Mouse (Mus musculus) left cerebral cortex, postnatal 10 days (tissue): ENCODE measurements around the gene Tbx19. TPM values are rescaled to one million over a fixed set of nuclear protein-coding genes. Genes with fewer than 3 reads are reported as not detected.

ENCODE experiments used
- DNase-seq, 2 experiments: peaks; one replicate each; pipeline ENCODE4 v3.0.0; 2021 to 2022; ENCODE audit warnings: low spot score in 2 of 2, mixed read lengths in 1 of 2; ENCODE audit errors: extremely low spot score in 1 of 2
- intact Hi-C: fragments of 180-260 bp; cut with DNase I; formaldehyde crosslinking; loops from one replicate; pipeline ENCODE4 v1.15.1; 2025
- total RNA-seq, 2 experiments: library from RNA; stranded (reverse); gene quantifications; 2 replicates each; pipeline ENCODE4 v1.2.3; 2021

The Tbx19 gene
- not detected for total RNA-seq

- peak in 1 of 2 experiments; percentile 11 for DNase-seq
Observed at GRCm38 (mm10) chr1:165160723-165161405, at the start of gene Tbx19. Gene Tbx19, minus strand, starts transcription at chr1:165160773.

GRCm38 (mm10) chr1:165205591-165205990, 45.0 kb upstream of the Tbx19 start:
- no peak for DNase-seq
- intact Hi-C loops = no loop called here

More at GRCm38 (mm10) chr1:165160723-165161405, at the start of gene Tbx19:
- intact Hi-C loops = no loop called here

- DNase-seq = no peak
- intact Hi-C loops = no loop called here
Observed at GRCm38 (mm10) chr1:165203488-165204035, 43.0 kb upstream of the Tbx19 start.

GRCm38 (mm10) chr1:165201445-165202012, 41.0 kb upstream of the Tbx19 start:
- intact Hi-C loops = no loop called here
- no peak for DNase-seq

- intact Hi-C loops = no loop called here
Observed at GRCm38 (mm10) chr1:165200748-165201147, 40.2 kb upstream of the Tbx19 start.

GRCm38 (mm10) chr1:165199639-165200038, 39.1 kb upstream of the Tbx19 start:
- no peak for DNase-seq
- intact Hi-C loops = no loop called here

More at GRCm38 (mm10) chr1:165200748-165201147, 40.2 kb upstream of the Tbx19 start:
- DNase-seq = no peak

GRCm38 (mm10) chr1:165198951-165199350, 38.4 kb upstream of the Tbx19 start:
- intact Hi-C loops = no loop called here
- no peak for DNase-seq

- intact Hi-C loops = no loop called here
- DNase-seq = no peak
Observed at GRCm38 (mm10) chr1:165197875-165198274, 37.3 kb upstream of the Tbx19 start.

- DNase-seq = no peak
- intact Hi-C loops = no loop called here
Observed at GRCm38 (mm10) chr1:165195396-165195960, 34.9 kb upstream of the Tbx19 start.

GRCm38 (mm10) chr1:165194662-165195013, 34.1 kb upstream of the Tbx19 start:
- intact Hi-C loops = no loop called here
- no peak for DNase-seq

- intact Hi-C loops = no loop called here
- peak; percentile 53 to 92 for DNase-seq
Observed at GRCm38 (mm10) chr1:165193880-165194661, 33.5 kb upstream of the Tbx19 start, which contains the start of gene Sft2d2. Gene Sft2d2, minus strand, starts transcription at chr1:165194438.

GRCm38 (mm10) chr1:165193426-165193825, 32.9 kb upstream of the Tbx19 start:
- intact Hi-C loops = no loop called here
- no peak for DNase-seq

GRCm38 (mm10) chr1:165192714-165193264, 32.2 kb upstream of the Tbx19 start:
- intact Hi-C loops = no loop called here
- DNase-seq = no peak

- DNase-seq = no peak
- intact Hi-C loops = no loop called here
Observed at GRCm38 (mm10) chr1:165192102-165192501, 31.5 kb upstream of the Tbx19 start.

GRCm38 (mm10) chr1:165191611-165192010, 31.0 kb upstream of the Tbx19 start:
- DNase-seq = no peak
- intact Hi-C loops = no loop called here

- DNase-seq = no peak
Observed at GRCm38 (mm10) chr1:165190571-165191273, 30.1 kb upstream of the Tbx19 start.

GRCm38 (mm10) chr1:165190068-165190467, 29.5 kb upstream of the Tbx19 start:
- no peak for DNase-seq
- intact Hi-C loops = no loop called here

More at GRCm38 (mm10) chr1:165190571-165191273, 30.1 kb upstream of the Tbx19 start:
- intact Hi-C loops = no loop called here

- DNase-seq = no peak
Observed at GRCm38 (mm10) chr1:165188806-165189580, 28.4 kb upstream of the Tbx19 start.

More at GRCm38 (mm10) chr1:165188806-165189580, 28.4 kb upstream of the Tbx19 start:
- intact Hi-C loops = no loop called here
